Mouse (Mus musculus): ENCODE data around the gene Slc24a3.
A peak's percentile ranks its signal among the peaks of the same experiment; 100 is the strongest.

The Slc24a3 gene

DNA sequence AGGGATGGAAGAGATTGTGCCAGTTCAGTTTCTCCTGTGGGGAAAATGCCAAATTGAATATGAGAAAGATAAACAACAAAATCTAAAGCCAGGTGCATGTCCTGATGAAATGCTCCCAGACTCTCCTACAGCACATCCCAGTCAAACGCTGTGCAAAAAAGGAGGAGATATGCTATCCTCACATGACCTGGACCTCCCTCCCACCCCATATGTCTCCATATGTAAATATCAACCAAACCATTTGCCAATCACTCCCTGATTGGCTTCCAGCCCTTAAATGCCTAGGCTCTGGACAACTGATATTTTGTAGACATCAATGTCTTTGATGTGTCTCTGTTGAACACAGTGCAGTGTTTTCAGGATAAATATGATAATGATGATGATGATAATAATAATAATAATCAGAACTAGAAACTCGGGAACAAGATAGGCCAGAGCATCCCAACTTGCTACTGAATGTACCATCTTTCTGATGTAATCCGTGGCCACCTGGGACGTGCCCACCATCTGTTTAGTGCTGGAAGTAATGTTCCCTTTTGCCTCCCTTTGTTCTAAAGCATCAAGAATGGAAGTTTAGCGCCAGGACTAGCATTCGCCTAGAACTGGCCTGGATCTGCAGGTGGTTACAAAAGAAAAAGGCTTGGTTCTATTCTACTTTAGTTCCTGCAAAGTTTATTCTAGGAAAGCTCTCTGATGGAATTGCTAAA lies 190.8 kb downstream of the Slc24a3 start:
- no peak for DNase-seq (ENCODE audit: low spot score)

DNA sequence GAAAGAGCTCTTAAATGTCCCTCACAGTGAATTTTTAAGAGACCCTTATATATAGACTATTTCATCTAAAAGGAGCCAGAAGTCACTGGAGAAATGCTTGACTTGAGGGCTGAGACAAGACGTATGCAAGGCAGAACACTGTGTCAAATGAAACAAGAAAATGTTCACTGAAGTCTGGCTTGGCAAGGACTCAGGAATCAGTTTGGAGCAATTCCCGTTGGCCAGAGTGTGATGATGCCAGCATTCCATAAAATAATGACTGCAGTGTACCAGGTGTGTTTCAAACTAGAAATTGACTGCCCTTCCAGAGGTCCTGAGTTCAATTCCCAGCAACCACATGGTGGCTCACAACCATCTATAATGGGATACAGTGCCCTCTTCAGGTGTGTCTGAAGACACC lies 196.1 kb downstream of the Slc24a3 start:
- no peak for DNase-seq (ENCODE audit: low spot score)

DNA sequence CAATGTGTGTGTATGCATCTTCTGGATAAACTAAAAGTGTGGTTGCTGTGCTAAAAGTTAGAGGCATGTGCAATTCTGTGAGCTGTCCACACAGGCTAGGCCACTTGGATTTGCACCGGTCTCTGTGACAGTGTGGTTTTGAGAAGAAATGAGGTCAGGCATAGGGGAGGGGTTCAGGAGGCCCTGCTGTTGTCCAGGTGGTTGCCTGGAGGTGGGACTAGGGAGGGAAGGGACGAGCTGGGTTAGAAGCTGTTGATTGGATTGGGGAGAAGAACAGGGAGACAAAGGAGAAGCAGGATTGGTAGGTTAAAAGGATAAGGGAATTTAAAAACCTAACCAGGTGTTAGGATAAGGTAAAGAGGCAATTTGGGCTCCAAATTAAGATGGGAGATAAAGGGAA lies 201.1 kb downstream of the Slc24a3 start:
- no peak for DNase-seq (ENCODE audit: low spot score)

DNA sequence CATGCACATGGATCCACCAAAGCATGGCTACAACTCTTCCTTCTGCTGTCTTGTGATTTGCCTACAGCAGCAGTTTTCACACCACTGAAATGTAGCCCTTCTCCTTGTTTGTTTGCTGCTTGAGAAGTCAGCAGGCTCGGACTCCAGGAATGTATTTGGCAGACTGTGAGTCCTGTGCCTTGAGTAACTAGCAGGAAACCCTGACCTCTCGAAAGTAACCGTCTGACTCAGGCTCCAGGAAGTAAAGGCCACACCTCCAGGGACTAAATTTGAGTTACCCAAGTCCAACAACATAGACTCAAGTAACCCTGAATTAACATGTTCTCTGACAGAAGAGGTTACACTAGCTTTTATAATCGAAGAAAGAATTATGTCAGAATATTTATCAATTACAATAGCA lies 203.2 kb downstream of the Slc24a3 start:
- DNase-seq (ENCODE audit: low spot score) = no peak

DNA sequence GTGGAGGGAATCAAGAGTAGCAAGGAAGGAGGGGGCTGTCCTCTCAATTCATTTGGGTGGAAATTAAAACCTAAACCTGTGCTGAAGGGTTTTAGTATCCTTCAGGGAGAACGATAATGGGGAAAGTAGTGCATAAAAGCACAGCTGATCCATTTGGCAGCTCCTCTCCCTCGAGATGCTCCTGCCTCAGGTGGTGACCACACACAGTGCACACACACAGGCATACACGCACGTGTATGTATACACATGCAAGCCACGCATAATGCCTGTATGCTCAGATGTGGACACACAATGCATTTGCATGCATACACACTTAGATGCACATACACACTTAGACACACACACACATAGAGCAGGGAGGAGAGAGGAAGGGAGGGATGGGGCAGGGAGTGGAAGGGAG lies 206.2 kb downstream of the Slc24a3 start:
- DNase-seq (ENCODE audit: low spot score) = no peak

DNA sequence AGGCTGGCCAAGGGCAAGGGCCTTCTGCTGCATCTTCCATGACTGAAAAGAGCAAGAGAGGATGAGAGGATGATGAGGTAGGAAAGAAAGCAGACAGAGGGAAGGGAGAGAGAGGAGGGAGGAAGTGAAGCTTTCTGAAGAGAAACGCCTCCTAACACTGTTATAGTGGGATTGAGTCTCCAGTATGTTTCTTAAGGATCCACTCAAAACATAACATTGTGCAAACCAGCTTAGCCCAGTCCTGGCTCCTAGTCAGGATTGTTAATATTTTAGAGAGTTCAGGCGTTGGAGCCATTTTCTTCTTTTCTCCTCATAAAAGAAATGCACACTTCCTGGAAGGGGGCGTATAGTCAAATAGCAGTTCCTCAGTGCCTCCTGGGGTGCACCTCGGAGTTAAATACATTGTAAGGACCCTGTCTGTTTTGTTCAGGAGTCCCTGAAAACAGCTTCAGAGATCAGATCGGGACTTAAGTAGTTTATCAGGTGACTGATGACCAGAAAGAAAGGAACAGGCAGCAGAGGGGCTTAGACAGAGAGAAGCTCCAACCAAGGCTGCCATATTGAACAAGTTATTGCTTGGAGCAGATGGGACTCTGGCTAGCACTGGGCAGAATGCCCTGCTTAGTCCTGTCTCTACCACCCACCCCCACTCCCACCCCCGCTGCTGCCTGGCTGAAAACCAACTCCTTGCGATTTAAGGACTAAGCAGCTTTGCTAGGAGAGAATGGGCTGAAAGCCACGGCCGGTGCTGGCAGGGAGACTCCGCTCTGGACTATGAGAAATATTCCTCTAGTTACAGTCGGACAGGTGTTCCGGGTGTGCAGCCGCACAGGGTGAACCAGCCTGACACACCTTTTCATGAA lies 215.6 kb downstream of the Slc24a3 start:
- peak; percentile 16 for DNase-seq (ENCODE audit: low spot score)

DNA sequence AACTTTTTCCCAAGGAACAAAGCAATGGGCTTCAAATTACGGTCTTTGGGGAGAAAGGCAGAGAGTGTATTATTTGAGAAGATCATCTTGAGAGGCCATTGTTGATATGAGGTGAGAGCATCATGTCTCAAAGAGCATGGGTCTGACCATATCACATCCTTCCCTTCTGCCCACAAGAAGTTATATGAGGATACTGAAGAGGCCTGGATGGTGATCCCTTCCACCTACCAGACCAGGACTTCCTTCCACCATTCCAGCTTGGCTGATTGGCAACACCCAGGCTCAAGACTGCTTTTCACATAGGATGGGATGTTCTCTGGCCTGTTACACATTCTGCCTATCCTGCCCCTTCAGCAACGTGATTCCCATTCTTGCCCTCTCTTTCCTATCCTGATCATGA lies 216.7 kb downstream of the Slc24a3 start:
- no peak for DNase-seq (ENCODE audit: low spot score)

DNA sequence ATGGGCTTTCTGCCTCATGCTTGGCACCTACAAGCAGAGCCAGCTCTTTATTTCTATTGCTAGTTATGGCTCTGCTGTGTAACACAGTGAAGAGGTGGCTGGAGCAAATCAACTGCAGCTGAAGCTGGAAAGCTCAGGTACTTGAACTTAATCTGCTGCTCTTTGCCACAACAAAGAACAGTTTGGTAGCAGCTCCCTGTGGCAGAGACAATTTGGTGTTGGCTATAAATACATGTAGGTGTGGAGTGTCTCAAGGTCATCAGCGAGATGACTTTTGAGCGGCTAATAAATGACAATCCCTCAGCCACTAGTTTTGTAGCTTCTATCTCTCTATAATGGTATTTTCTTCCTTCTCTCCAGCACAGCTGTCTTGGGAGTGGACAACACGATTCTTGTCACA lies 217.7 kb downstream of the Slc24a3 start:
- no peak for DNase-seq (ENCODE audit: low spot score)

DNA sequence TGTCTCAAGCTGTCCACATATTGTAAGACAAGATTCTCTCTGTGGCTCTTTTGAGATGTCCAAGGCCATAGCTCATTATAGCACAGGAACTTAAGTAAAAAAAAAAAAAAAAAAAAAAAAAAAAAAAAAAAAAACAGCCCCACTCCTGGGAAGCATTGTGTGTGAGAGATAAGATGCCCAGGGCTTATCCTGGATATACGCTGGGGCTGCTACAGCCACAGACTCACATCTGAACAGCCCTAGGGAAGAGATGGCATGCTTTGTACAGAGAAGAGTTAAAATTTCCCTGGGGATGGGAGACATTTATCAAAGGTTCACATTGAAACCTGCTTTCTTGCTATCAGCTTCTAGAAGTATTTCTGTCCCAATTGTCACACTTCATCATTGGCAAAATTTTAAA lies 218.2 kb downstream of the Slc24a3 start:
- DNase-seq (ENCODE audit: low spot score) = no peak

DNA sequence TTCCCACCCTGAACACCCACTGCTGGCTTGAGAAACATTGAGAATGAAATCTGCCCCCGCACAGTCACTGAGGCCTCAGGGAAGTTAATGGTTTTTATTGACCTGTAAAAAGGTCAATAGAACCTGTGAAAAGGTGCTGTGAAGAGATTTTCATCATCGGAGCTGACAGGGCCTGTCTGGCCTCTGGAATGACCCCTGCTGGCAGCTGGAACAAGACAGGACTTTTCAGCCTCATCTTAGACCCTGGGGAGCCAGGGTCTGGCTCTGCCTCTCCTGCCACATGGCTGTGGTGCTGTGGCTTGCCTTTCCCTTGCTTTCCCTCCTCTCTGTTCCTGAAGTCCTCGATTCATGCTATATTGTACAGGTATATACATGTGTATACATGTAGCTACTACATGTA lies 228.2 kb downstream of the Slc24a3 start:
- no peak for DNase-seq (ENCODE audit: low spot score)

DNA sequence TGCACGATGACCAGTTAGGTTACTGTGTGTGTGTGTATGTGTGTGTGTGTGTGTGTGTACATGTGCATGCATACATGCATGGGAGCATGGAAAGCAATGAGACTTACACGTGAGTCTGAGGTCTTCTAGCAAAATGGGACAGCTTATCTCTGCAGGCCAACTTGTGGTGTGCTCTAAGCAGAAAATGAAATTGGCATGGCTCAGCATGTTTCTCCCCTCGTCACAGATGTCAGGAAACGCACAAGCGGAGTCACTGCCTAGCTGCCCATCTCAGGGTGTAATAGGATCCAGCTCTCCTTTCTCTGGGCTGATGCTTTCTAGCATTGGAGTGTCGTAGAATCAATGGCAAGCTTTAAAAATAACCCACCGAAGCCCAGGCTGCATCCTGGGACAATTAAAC lies 229.0 kb downstream of the Slc24a3 start:
- no peak for DNase-seq (ENCODE audit: low spot score)

DNA sequence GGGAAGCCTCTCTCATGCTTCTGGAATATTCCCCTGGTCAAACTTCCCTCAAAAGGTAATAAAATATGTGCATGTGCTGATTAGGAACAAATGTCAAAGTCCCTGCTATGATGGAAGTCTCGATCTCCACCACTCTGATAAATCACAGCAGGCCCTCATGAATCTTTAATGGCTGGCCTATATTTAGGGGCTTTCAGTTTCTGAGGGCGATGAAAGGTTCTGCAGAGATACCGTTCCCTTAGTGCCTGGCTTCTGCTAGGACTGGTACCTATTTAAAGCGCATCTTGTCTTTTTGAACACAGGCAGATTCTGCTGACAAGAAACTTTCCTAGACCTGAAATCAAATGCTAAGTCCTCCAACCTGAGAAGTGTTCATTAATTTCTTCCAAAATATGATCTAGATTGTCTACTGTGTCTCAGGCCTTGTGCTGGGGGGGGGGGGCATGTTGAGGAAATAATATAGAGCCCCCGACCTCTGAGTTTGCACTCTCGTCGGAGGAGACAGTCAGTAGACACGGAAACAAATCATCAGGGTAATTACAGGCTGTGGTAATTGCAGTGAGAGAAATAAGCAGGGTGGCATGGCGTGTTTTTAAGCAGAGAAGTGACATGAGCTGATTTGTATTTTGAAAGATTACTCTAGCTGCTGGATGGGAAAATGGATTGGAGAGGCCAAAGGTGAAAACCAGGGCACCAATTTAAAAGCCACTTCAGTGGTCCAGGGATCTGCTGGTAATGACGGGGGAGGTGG lies 230.1 kb downstream of the Slc24a3 start:
- DNase-seq (ENCODE audit: low spot score) = no peak

DNA sequence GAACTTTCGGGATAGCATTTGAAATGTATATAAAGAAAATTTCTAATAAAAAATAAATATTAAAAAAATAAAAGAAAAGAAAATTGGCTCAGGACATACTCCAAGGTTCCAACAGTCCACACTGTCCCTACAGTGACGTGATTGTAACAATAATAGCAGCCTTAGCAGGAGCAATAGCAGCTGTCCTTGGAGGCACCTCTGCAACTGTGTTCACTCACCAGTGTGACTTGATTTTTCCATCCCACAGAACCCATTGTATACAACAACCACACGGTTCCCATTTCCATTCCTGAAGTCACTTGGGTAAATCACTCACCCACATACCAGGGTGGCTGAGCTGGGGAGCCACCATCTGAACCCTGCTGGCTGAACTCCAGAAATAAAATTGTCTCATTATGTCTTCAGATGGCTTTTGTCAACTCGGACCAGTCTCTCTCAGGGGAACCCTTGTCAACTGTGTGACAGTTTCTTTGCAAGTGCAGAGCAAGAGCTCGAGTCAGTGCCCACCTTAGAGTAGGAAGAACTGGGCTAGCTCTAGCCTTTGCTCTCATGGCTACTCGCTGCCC lies 233.8 kb downstream of the Slc24a3 start:
- DNase-seq (ENCODE audit: low spot score) = no peak

DNA sequence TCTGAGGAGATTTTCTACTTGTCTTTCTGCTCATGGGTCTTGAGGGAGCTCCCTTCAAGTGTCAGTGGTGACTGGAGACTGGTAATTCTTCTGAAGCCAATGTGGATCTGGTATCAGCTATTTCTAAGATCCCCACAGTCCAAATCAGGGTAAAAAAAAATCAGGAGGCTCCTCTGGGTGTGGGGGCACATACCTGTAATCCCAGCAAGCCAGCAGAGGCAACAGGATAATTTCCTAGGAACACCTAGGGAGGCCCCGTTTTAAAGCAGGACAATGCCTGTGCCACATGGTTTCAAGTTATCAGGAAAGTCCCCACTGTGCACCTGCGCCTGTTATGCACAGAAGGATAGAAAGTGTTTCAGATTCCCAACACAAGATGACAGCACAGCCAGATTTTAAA lies 234.4 kb downstream of the Slc24a3 start:
- DNase-seq (ENCODE audit: low spot score) = no peak

DNA sequence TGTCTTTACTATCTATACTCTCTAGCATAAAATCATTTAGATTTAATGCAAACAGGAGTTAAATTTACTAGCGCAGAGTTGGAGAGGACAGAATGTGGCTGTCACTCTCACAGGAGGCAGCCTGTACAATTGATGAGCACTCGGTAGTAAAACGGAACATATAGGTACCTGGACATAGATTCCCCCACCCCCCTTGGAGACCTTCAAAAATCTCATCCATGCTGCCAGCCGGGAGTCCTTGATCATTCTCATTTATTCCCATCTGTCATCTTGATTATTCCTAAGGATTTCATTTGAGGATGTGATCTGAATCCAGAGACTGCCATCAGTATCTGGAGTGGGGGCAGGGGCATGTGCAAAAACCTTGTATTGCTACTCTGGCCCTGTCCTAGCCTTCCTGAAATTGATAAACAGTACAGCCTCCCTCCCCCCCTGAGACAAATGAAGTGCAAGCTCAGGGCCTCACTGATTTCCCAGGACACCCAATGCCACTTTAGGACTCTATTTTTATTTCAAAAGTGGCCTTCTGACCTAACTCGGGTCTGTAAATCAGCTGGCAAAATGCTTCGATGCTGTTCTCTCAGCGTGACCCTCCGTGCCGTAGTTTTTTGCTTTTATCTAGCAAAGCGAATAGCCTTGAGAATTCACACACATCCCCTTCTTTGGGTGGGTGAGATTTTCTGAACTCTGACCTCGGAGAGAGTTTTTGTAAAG lies 237.4 kb downstream of the Slc24a3 start:
- DNase-seq (ENCODE audit: low spot score) = no peak

DNA sequence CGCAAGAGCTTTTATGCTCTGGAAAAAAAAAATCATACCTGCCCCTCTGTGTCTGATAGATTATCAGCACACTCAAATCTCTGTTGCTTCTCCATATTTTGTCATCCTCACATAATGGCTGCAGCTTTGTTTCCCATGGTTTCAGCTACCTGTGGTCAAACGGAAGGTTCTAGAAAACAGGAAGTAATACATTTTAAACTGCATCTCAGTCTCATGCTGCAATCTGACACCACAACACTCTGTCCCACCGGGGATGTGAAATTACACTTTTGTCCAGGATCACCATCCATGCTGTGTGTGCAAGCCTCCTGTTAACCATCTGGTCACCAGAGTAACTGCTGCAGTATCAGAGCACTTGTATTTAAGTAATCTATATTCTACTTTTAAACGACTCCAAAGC lies 238.2 kb downstream of the Slc24a3 start:
- no peak for DNase-seq (ENCODE audit: low spot score)

DNA sequence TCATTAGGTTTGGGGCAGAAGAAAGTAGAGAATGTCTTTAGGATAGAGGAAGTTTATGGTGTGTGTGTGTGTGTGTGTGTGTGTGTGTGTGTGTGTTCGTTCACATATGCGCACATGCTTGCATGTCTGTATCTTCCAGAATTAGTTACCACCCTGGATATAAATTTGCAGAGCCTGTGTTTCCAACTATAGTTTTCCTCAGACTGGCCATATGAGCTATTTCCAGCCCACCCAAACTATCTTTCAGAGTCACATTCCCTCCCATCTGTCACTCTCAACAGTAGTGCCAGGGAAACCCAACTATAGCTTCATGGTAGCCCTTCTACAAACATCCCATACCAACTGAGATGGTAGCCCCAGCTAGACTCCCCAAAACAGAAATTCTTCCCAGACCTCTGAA lies 250.2 kb downstream of the Slc24a3 start:
- no peak for DNase-seq (ENCODE audit: low spot score)

DNA sequence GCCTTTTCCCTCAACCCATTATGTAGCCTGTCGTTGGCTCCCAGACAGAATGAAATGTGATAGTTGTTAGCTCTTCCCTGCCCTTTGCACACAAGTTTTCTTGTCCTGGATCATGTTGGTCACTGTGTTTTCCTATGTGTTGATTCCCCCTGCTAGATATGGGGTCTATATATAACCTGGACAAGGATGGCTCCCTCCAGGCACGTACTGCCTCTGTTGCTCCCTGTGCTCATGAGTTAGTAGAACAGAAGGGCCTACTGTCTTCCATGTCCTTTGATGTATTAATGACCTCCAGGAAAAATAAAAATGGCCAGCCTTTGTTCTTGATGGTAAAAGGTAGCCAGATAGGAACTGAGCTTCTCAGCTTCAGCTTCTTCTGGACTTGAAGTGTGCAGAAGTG lies 251.5 kb downstream of the Slc24a3 start:
- DNase-seq (ENCODE audit: low spot score) = no peak

DNA sequence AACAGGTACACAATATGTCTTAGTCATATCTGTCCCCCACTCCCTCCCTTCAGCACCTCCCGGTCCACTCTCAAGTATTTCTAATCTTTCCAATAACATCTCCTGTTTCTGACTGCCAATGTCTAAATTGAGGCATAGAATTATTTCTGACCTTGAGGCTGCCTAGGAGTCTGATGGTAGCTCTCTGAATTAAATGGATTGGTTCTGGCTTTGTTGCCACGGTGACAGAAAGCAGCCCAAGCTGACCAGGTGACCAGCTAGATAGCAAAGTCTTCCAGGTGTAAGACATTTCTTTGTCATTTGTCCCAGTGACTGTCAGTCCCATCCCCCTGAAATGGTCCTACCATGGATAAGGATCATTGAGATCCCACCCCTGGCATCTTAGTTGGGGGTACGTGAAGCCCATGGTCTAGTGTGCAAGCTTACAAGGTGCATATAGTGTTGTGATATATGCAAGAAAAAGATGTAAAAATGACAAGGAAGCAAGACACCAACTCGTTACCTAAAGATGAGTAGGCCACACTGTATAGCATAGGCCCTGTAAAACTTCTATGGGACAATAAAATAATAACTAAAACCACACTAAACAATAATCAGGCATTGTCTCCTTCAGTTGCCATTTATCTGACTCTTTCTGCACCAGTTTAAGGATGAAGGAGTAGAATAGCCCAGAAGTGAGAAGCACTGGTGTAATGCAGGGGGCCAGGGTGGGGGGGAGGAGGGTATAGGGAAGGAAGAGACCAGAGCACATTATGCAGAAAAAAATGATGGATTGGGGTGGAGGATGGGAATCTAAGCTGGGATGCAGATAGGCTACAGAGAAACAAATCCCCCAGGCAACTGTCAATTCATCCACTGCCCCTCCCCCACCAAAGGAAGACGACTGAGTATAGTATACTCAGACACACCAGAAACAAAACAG lies 253.7 kb downstream of the Slc24a3 start:
- DNase-seq (ENCODE audit: low spot score) = no peak

DNA sequence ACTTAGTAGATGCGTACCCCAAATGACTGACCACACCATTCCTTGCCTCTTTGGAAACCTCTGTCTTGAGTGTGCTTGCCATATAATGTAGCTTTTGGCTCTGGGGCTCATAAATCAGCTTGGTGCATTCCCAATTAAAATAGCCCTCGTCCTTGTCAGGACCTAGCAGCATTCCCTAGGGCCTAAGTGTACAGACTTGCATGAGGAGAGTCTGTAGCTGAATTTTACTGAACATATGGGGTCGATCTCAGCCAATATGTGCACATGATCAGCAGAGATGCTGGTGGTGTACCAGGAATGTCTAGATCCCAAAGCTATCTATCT lies 254.3 kb downstream of the Slc24a3 start:
- DNase-seq (ENCODE audit: low spot score) = no peak

DNA sequence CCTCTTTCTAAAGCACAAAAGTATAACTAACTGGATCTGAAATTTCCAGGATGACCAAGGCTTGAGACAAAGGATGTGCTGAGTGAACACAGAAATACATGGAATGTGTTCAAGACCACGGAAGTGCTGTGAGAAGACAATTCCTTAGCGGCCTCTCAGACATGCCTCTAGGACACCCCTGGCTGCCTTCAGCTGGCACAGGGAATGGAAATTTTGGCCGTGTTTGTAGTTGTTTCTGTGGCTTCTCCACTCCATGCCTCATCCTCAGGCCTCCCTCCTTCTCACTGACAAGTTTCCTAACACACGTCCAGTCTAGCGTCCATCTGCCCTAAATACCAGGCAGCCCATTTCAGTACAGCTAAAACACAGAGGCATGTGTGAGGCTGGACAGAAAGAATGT lies 262.4 kb downstream of the Slc24a3 start:
- no peak for DNase-seq (ENCODE audit: low spot score)

All from layer of hippocampus, adult 9-10 months (tissue).